Mouse (Mus musculus) forebrain, embryonic 15.5 days (tissue): ENCODE results near the gene Jak2. TPM values are rescaled to one million over a fixed set of nuclear protein-coding genes. Genes with fewer than 3 reads are reported as not detected.

ENCODE experiments used
- ATAC-seq: fragments of 200-750 bp; cut with Nextera tagmentation; replicated peaks from 2 replicates; pipeline ENCODE4 v1.8.0; 2017; ENCODE audit warnings: mild to moderate bottlenecking, moderate TSS enrichment, moderate library complexity
- H3K27ac ChIP-seq: fragments of 300-500 bp; sonication (generic); replicated peaks from 2 replicates; pipeline ENCODE4 v1.5.1; 2015; ENCODE audit warnings: mild to moderate bottlenecking, inconsistent platforms
- H3K27me3 ChIP-seq: fragments of 300-500 bp; sonication (generic); 2 replicates; pipeline ENCODE4 v1.6.1; 2015; ENCODE audit warnings: inconsistent platforms
- H3K36me3 ChIP-seq: fragments of 300-500 bp; sonication (generic); 2 replicates; pipeline ENCODE4 v1.6.1; 2015; ENCODE audit warnings: mild to moderate bottlenecking, inconsistent platforms
- H3K4me1 ChIP-seq: fragments of 300-500 bp; sonication (generic); 2 replicates; pipeline ENCODE4 v1.6.1; 2015; ENCODE audit warnings: inconsistent platforms
- H3K4me2 ChIP-seq: fragments of 300-500 bp; sonication (generic); replicated peaks from 2 replicates; pipeline ENCODE4 v1.6.1; 2015; ENCODE audit warnings: mild to moderate bottlenecking, inconsistent platforms
- H3K4me3 ChIP-seq: fragments of 300-500 bp; sonication (generic); 2 replicates; pipeline ENCODE4 v1.5.1; 2015; ENCODE audit warnings: mild to moderate bottlenecking, inconsistent platforms
- H3K9ac ChIP-seq: fragments of 300-500 bp; sonication (generic); replicated peaks from 2 replicates; pipeline ENCODE4 v1.6.1; 2015; ENCODE audit warnings: mild to moderate bottlenecking, inconsistent platforms
- H3K9me3 ChIP-seq: fragments of 300-500 bp; sonication (generic); 2 replicates; pipeline ENCODE4 v1.6.1; 2016; ENCODE audit warnings: inconsistent platforms
- WGBS: fragments of 180-500 bp; shearing (Covaris S2); methylation state at CpG from one replicate; pipeline ENCODE4 v1.1.7; 2015; ENCODE audit warnings: mixed read lengths; 5-methylcytosine and 5-hydroxymethylcytosine counted together
- polyA plus RNA-seq: library from polyadenylated mRNA; unstranded; fragments of >200 nt; fragmentation: Nextera tagmentation; extraction: Ambion mirVana; gene quantifications from 2 replicates; pipeline ENCODE4 v1.2.1, GENCODE M21; 2015

Jak2 gene
- polyA plus RNA-seq, 1 experiment from 2014 or later, result 19.2 TPM

DNA sequence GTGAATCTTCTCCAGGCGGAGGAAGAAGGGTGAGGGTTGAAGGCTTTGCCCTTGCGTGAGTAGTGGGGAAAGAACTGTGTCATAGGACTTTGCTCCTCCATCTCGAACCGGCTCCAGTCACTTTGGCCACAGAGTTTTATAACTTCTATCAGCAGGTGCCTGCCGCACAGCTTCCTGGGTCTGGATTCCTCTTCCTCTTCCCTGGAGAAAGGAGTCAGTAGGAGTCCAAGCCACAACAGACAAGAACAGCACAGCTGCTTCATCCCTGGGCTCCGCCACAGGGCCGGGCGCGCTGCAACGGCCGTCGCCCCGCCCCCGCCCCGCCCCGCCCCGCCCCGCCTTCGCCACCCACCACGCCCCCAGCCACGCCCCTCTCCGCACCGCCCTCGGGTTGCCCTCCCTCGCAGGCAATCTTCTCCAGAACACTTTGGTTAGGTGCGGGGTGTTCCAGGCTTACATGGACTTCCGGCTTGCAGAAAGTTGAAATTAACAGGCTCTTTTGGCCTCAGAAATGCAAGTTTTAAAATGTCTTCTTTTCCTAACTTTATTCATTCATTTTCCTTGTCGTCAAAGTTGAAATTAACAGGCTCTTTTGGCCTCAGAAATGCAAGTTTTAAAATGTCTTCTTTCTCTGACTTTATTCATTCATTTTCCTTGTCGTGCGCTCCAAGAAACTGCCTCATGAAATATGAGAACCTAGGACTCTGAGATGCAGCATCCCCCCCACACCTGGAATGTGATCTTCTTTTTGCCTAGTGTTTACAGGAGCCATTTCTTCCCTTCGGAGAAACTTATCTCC, 73.6 kb downstream of the Jak2 start, which contains the start of gene Insl6:
Gene Insl6, minus strand, starts transcription at position 304 of the 799 bp plus-strand sequence.
- Histone ChIP-seq H3K4me1 (0 out of 2 replicates have a peak, but pooled peaks cover 4% of the 10 kb centered on the region), H3K27me3 (no peaks in the 10 kb centered on the region), H3K9ac (no peak within 1 kb of the TSS), H3K4me2 (peak within 1 kb of the TSS; percentile 47), H3K9me3 (no peaks in the 10 kb centered on the region), H3K36me3 (no peaks in the 10 kb centered on the region), H3K27ac (no peak within 1 kb of the TSS), H3K4me3 (peak within 1 kb of the TSS; percentile 25)
- 6% methylated on average over 31 of the region's 31 CpGs for WGBS
- ATAC-seq, result peak; percentile 81

DNA sequence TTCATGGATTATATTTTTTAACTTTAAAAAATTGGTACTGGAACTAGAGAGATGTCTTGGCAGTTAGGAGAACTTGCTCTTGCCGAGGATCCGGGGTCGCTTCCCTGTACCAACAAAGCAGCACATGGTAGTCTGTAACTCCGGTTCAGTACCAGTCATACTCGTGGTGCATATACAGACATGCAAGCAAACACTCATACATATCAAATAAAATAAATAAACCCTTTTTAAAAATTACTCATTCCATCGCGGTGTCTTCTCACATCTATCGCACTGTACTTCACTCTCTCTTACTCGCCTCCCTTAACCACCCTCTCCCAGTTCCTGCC, 74.2 kb downstream of the Jak2 start:
- Histone ChIP-seq H3K4me1 (0 out of 2 replicates have a peak, but pooled peaks cover 4% of the 10 kb centered on the region), H3K27ac (no peak overlapping the region), H3K9ac (no peak overlapping the region), H3K4me2 (no peak overlapping the region), H3K9me3 (no peaks in the 10 kb centered on the region), H3K4me3 (no peak overlapping the region), H3K27me3 (no peaks in the 10 kb centered on the region), H3K36me3 (no peaks in the 10 kb centered on the region)
- WGBS, result 69% methylated on average over 9 of the region's 9 CpGs
- ATAC-seq, result no peak

DNA sequence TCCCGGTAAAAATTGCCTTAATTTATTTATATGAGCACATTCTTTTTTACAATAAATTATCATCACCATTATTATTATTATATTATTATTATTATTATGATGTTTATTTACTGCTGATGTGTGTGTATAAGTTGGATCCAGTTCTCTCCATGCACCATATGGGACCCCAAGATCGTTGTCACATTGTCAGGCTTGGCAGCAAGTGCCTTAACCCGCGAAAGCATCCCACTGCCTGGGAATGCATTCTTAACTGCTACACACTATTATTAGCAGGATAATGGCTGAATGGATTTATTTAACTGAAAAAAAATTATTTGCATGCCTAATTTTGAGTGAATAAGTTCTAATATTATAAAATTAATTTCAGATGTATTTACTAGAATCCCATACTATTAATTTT, 74.8 kb downstream of the Jak2 start:
- 64% methylated on average over 4 of the region's 4 CpGs for WGBS
- Histone ChIP-seq H3K27me3 (no peaks in the 10 kb centered on the region), H3K9me3 (no peaks in the 10 kb centered on the region), H3K9ac (no peak overlapping the region), H3K36me3 (no peaks in the 10 kb centered on the region), H3K4me3 (no peak overlapping the region), H3K27ac (no peak overlapping the region), H3K4me2 (no peak overlapping the region), H3K4me1 (0 out of 2 replicates have a peak, but pooled peaks cover 4% of the 10 kb centered on the region)
- no peak for ATAC-seq

DNA sequence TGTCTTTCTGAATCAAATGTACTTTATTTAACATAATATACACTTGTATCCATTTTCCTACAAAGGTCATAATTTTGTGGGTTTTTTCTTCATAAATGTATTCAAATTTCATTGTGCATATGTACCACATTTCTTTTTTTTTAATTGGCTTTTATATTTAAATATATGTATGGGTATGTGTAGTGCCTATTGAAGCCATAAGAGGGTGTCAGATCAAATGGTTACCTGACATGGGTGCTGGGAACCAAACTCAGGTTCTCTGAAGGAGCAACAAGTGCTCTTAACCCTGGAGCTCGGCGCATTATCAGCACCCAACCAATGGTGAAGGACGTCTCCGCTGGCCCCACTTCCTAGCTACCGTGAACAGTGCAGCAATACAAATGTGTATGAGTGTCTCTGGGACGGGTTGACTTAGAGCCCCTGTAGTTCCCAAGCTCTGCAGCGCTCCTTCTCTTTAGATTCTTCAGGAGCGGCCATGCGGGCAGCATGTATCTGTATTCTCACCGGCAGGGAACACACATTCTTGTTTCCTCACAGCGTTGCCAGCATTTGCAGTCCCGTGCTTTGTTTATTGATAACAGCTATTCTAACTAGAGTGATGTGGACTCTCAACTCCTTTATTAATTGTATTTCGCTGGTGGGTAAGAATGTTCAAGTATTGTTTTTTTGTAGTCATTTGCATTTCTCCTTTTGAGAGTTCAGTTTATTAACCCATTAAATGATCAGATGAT, 75.4 kb downstream of the Jak2 start:
- ATAC-seq, result no peak
- 64% methylated on average over 13 of the region's 13 CpGs for WGBS
- no peaks in the 10 kb centered on the region for H3K9me3 ChIP-seq
- H3K27me3 ChIP-seq, result no peaks in the 10 kb centered on the region; the same call in 1 of the 2 replicates
- H3K36me3 ChIP-seq, result no peaks in the 10 kb centered on the region
- no peak overlapping the region for H3K9ac ChIP-seq
- H3K4me3 ChIP-seq, result no peak overlapping the region
- no peak overlapping the region for H3K27ac ChIP-seq
- no peak overlapping the region for H3K4me2 ChIP-seq
- 0 out of 2 replicates have a peak, but pooled peaks cover 4% of the 10 kb centered on the region for H3K4me1 ChIP-seq

DNA sequence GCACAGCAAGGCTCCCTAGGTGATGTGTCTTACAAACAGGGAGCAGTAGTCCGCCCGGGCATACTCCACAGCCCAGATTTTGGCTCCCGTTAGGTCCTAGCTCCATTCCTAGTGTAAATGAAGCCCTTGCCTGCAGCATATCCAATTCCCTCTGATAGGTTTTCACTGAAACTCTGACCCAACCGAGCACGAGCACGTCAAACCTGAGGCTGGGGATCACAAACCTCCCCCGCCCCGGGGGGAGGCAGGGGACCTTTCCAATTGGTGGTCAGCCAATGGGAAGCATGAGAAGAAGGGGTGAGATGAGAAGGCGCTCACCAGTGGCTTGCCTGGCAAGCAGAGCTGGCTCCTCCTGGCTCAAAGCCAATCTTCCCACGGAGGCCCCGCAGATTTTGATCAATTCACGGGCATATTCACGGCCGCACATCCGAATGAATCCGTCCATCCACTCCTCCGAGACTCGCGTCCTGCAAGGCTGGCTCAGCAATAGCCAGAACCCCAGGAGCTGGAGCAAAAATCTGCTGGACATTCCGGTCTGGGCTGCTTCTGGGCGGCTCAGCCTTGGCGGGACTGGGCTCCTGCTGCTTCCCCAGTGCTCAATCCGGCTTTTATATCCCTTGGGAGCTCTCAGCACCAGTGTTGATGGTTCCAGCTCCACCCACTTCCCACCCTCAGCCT, 82.6 kb downstream of the Jak2 start, which contains the start of gene Rln1:
Gene Rln1, minus strand, starts transcription at position 603 of the 678 bp plus-strand sequence.
- Histone ChIP-seq H3K9me3 (no peaks in the 10 kb centered on the region), H3K27me3 (no peaks in the 10 kb centered on the region; the same call in 1 of the 2 replicates), H3K4me2 (peak within 1 kb of the TSS; percentile 67), H3K4me1 (peaks cover 4% of the 10 kb centered on the region; the same call in 1 of the 2 replicates), H3K27ac (no peak within 1 kb of the TSS), H3K36me3 (no peaks in the 10 kb centered on the region), H3K9ac (peak within 1 kb of the TSS; percentile 55), H3K4me3 (peak within 1 kb of the TSS; percentile 47)
- 2% methylated on average over 23 of the region's 23 CpGs for WGBS
- peak; percentile 72 for ATAC-seq

DNA sequence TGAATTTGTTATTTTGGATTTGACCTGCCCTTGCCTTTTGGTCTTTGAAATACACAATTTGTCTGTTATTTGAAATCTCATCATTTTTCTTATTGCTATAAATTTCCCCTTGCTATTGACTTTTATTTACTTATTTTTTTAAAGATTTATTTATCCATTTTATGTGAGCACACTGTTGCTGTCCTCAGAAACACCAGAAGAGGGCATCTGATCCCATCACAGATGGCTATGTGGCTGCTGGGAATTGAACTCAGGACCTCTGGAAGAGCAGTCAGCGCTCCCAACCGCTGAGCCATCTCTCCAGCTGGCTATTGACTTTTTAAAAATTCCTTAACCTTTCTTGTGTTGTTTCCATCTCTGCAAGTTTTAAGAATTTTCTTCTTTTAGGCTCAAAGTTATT, 85.0 kb downstream of the Jak2 start:
- 96% methylated on average over 2 of the region's 2 CpGs for WGBS
- no peak for ATAC-seq
- no peak overlapping the region for H3K4me3 ChIP-seq

DNA sequence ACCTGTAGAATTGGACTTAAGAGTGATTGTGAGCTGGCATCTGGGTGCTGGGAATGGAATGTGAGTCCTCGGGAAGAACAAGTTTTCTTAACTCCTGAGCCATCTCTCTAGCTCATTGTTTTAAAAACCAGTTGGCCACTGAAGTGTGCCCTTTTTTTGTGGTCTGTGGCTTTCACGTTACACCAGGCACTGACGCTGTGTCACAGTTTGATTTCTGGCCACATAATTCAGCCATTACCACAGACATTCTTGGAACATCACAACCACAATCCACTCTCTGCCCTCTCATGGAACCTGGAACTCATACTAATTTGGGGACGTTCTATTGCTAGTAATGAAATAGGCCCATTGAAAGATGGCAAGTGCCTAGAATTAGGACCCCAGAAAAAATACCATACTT, 89.4 kb downstream of the Jak2 start:
- H3K4me1 ChIP-seq, result no peaks in the 10 kb centered on the region
- ATAC-seq, result no peak
- WGBS, result 78% methylated on average over 4 of the region's 4 CpGs

More for the DNA sequence above, 85.0 kb downstream of the Jak2 start:
- H3K9me3 ChIP-seq, result no peaks in the 10 kb centered on the region
- no peak overlapping the region for H3K27ac ChIP-seq
- H3K4me2 ChIP-seq, result no peak overlapping the region
- H3K9ac ChIP-seq, result no peak overlapping the region
- H3K27me3 ChIP-seq, result no peaks in the 10 kb centered on the region; the same call in 1 of the 2 replicates
- peaks cover 4% of the 10 kb centered on the region; the same call in 1 of the 2 replicates for H3K4me1 ChIP-seq
- H3K36me3 ChIP-seq, result no peaks in the 10 kb centered on the region

DNA sequence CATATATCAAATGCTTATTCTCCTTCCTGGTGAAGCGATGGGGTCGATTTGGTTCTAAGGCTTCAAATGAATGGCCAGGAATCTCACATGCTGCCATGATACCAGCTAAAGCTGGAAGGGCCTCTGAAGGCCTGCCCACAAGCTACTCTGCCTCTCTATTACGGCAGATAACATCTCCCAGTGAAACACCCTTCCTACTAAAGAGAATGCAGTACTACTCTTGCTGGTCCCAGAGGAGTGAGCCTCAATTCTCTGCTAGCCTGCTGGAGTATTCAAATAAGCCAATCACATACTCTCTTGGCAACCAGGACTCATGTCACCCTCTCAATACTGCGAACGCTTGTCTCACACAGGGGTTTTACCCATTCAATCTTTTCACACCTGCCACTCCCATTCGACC, 90.7 kb downstream of the Jak2 start:
- Histone ChIP-seq H3K9ac (no peak overlapping the region), H3K4me1 (no peaks in the 10 kb centered on the region), H3K4me2 (no peak overlapping the region), H3K27me3 (no peaks in the 10 kb centered on the region), H3K27ac (no peak overlapping the region), H3K4me3 (no peak overlapping the region), H3K36me3 (no peaks in the 10 kb centered on the region), H3K9me3 (no peaks in the 10 kb centered on the region)
- WGBS, result 87% methylated on average over 6 of the region's 6 CpGs
- no peak for ATAC-seq

More for the DNA sequence above, 89.4 kb downstream of the Jak2 start:
- no peak overlapping the region for H3K4me2 ChIP-seq
- H3K27ac ChIP-seq, result no peak overlapping the region
- no peak overlapping the region for H3K4me3 ChIP-seq
- H3K9me3 ChIP-seq, result no peaks in the 10 kb centered on the region
- H3K36me3 ChIP-seq, result no peaks in the 10 kb centered on the region
- no peak overlapping the region for H3K9ac ChIP-seq
- no peaks in the 10 kb centered on the region for H3K27me3 ChIP-seq

DNA sequence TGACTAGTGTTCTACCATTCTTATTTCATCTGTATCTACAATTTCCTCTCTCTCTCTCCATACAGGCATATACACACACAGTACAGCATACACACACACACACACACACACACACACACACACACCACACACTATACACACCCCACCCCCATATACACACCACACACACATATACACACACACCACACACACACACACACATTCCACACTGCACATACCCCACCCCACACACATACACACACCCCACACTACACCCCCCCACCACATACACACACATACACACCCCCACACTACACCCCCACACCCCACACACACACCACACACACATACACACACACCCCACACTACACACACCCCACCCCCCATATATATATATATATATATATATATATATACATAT, 93.2 kb downstream of the Jak2 start:
- Histone ChIP-seq H3K4me2 (no peak overlapping the region), H3K36me3 (peaks cover 8% of the 10 kb centered on the region), H3K9me3 (no peaks in the 10 kb centered on the region), H3K27me3 (no peaks in the 10 kb centered on the region), H3K27ac (no peak overlapping the region), H3K9ac (no peak overlapping the region), H3K4me3 (no peak overlapping the region), H3K4me1 (no peaks in the 10 kb centered on the region)
- no peak for ATAC-seq

DNA sequence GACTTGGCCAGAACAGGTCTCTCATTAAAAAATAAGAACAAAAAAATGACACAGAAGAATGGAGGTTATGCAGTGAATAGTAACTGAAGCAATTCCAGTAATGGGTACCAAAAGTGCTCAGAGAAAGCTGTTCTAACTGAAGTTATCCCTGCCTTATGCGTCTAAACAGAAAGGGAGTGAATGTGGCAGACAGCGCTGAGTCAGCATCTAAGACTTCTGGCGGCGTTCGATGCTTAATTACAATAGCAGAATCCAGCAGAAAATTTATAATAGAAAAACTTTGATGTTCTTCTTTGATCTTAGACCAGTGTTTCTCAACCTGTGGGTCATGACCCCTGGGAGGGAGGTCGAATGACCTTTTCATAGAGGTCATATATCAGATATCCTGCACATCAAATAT, 94.0 kb downstream of the Jak2 start:
- Histone ChIP-seq H3K4me2 (no peak overlapping the region), H3K27me3 (no peaks in the 10 kb centered on the region), H3K36me3 (peaks cover 12% of the 10 kb centered on the region), H3K9ac (no peak overlapping the region), H3K4me1 (no peaks in the 10 kb centered on the region), H3K4me3 (no peak overlapping the region), H3K9me3 (no peaks in the 10 kb centered on the region), H3K27ac (no peak overlapping the region)
- no peak for ATAC-seq
- 72% methylated on average over 6 of the region's 6 CpGs for WGBS

DNA sequence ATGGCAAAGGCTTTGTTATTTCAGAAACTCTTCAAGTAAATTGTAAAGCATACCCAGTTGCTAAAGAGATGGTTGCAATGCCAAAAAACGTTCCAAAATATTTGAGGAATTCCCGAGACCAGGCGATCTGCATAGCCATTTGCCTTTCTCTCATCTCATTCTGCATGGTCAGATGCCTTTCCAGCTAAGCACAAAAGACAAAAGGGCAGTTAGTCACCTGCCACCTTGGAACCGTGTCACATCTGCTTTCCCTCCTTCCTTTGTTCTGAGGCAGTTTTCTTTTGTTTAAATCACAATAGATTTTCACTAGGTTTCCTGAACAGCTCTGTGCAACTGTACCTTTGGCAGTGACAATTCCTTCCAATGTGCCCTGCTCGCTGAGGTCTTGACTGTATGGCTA, 99.4 kb downstream of the Jak2 start:
- no peaks in the 10 kb centered on the region for H3K9me3 ChIP-seq
- 40% methylated on average over 5 of the region's 5 CpGs for WGBS

More for the DNA sequence above, 99.4 kb downstream of the Jak2 start:
- no peak overlapping the region for H3K9ac ChIP-seq
- ATAC-seq, result no peak
- no peaks in the 10 kb centered on the region for H3K27me3 ChIP-seq
- H3K4me3 ChIP-seq, result no peak overlapping the region
- H3K4me1 ChIP-seq, result peaks cover 6% of the 10 kb centered on the region
- peaks cover 23% of the 10 kb centered on the region for H3K36me3 ChIP-seq
- no peak overlapping the region for H3K27ac ChIP-seq
- H3K4me2 ChIP-seq, result no peak overlapping the region
